Mouse (Mus musculus) activated CD4-positive, CD25-positive, alpha-beta regulatory T cell, adult 4 months (primary cell): ENCODE results near the gene C1ql1. TPM values are rescaled to one million over a fixed set of nuclear protein-coding genes. Genes with fewer than 3 reads are reported as not detected.
"Not testable (repeated sequence)": the region's sequence is repeated elsewhere in the genome, so short reads cannot be mapped to it uniquely, and the experiment has no call there.

Experiments used
- ATAC-seq: one replicate; pipeline ENCODE4 v1.8.0; 2017
- polyA plus RNA-seq, 2 experiments: library from polyadenylated mRNA; unstranded; fragments of 100-300 nt; shearing (Covaris generic); gene quantifications; one replicate each; pipeline ENCODE4 v1.2.1; 2017

C1ql1 gene
- not detected for polyA plus RNA-seq

- peak; percentile 56 for ATAC-seq
These were observed at the start of gene C1ql1 for GRCm38 (mm10) chr11:102946265-102946991. C1ql1 (minus strand) TSS chr11:102946688.

- no peak for ATAC-seq
These were observed 48.5 kb upstream of the C1ql1 start for GRCm38 (mm10) chr11:102994952-102995351.

GRCm38 (mm10) chr11:102993420-102994029 lies 47.0 kb upstream of the C1ql1 start:
- ATAC-seq: no peak

DNA sequence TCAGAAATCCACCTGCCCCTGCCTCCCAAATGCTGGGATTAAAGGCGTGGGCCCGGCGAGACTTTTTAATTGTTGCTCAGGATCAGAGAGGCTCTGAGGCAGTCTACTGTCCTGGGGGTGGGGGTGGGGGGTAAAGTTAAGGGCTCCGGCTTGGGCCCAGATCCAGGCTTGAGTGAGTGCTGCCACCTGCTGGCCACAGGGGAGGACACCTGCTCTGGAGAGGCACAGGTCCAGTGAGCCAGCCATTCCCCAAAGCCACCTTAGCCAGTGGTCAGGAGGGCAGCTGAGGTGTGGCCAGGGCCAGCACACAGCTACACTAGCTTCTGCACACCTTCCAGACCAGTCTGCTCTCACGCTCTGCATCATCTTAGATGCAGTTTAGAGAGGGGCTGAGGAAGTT lies 46.5 kb upstream of the C1ql1 start:
- no peak for ATAC-seq

DNA sequence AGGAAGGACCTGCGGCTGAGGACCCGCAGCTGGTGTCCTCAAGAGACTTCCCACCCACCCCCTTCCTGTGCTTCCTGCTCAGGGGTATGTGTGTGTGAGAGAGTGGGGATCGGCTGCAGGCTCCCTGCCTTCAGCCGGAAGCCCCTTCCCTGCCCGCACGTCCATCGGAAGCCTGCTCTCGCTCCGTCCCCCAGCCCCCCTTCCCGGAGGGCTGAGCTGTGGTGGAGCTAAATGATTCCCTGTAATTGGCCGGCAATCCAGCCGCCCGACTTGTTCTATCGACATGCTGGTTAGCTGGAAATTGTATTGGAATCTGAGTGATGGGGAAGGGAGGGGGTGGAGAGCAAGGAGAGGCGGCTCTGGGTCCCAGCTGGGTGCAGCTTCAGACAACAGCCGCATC lies 45.2 kb upstream of the C1ql1 start:
- no peak for ATAC-seq

- ATAC-seq: no peak
These were observed 43.7 kb upstream of the C1ql1 start for GRCm38 (mm10) chr11:102990152-102990663.

DNA sequence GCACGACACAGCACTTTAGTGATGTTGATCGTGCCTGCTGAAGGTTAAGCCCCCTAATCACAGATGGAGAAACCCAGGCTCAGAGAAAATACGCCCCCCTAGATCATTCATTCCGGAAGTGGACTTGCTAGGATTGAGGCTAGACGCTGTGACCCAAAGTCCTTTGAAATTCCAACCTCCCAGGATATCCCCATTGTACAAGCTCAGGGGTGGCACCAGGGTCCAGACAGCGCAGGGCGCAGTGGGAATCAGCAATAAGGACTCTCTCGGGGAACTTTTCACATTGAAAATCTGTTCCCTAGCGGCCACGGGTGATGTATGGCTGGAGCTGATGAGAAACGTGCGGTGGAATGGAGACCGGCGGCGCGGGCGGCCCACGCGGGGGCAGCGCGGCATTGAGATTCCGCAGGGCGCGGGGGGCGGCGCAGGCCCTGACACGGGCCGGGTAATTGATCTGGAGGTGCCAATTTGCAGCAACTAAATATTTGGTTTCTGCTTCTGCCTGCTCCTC lies 43.2 kb upstream of the C1ql1 start:
- ATAC-seq: no peak

GRCm38 (mm10) chr11:102985160-102985559 lies 38.7 kb upstream of the C1ql1 start:
- no peak for ATAC-seq

- ATAC-seq: no peak
These were observed 38.1 kb upstream of the C1ql1 start for GRCm38 (mm10) chr11:102984615-102985014.

- ATAC-seq: no peak
These were observed 37.6 kb upstream of the C1ql1 start for GRCm38 (mm10) chr11:102984086-102984485.

DNA sequence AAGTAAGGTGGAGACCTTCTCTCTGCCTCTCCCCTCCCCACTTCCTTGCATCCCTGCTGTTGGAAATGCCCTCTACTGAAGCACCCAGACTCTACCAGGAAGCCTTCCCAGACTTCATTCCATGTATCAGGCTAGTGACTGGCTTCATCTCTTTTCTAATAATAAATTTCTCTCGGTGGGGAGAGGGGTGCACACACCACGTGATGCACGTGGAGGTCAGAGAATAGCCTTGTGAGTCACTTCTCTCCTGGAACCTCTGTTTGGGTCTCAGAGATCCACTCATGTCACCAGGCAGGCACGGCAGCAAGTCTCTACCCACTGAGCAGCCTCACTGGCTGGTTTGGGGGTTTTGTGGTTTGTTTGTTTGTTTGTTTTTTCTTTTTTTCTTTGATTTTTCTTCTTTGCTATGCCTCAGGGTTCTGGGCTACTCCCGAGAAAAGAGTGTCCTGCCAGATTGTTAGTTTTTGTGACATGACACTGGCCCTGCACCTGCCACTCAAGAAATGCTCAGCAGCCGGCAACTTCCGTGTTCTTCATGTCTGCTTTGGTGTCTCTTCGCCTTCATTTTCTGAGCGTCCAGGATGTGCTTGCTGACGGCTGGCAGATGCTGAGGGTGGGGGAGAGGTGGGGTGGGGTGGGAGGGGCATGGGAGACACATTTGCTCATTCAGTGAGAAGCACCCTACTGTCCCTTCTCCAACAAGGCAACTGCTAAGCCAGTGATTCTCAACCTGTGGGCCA lies 34.8 kb upstream of the C1ql1 start:
- ATAC-seq: no peak

GRCm38 (mm10) chr11:102978052-102978666 lies 31.7 kb upstream of the C1ql1 start:
- no peak for ATAC-seq

DNA sequence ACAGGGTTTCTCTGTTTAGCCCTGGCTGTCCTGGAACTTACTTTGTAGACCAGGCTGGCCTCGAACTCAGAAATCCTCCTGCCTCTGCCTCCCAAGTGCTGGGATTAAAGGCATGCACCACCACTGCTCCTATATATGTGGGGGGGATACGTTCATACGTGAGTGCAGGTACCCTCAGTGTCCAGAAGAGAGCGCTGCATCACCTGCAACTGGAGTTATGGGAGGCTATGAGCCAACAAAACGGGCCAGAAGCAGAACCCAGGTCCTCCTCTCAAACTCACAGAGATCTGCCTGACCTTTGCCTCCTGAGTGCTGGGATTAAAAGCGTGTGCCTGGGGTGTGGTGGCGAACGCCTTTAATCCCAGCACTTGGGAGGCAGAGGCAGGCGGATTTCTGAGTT lies 29.5 kb upstream of the C1ql1 start:
- ATAC-seq: not testable (repeated sequence)

GRCm38 (mm10) chr11:102972326-102972725 lies 25.8 kb upstream of the C1ql1 start:
- ATAC-seq: no peak

DNA sequence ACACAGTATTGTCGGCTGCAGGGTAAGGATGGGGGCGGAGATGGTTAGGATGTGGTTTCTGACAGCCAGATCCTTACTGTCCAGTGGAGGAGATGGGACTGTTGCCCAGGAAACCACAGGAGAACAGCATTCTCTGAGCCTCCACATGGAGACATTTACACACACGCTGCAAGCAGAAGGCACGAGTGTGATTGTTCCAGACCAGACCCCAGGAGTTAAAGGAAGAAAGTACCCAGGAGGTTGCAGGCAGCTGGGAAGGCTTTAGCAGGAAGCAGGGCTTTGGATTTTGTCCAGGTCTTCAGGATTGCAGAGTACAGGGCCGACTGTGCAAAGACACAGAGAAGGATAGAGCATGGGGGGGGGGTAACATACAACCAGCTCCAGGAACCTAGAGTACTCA lies 25.1 kb upstream of the C1ql1 start:
- no peak for ATAC-seq

DNA sequence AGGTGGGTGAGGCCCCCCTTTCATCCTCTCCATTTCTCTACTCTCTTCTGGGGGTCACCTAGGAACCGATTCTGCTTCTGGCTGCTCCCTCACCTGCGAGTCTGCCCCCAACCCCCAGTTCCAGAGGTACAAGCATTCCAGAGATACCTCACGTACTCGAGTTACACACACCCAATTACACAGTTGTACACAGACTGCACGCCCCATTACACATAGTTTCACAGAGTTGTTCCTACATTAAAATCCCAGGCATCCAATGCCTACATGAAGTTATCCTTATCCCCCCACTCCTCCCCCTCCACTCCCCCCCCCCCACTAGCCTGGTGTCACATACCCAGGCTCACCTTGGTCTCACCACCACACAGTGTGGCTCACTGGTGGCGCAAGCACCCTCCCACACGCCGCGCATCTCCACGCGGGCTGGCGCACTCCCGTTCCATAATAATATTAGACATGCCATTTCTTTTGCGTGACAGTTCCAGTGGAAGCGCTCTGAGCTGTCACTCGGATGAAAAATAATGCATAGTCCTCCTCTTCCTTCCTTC lies 18.1 kb upstream of the C1ql1 start:
- no peak for ATAC-seq

DNA sequence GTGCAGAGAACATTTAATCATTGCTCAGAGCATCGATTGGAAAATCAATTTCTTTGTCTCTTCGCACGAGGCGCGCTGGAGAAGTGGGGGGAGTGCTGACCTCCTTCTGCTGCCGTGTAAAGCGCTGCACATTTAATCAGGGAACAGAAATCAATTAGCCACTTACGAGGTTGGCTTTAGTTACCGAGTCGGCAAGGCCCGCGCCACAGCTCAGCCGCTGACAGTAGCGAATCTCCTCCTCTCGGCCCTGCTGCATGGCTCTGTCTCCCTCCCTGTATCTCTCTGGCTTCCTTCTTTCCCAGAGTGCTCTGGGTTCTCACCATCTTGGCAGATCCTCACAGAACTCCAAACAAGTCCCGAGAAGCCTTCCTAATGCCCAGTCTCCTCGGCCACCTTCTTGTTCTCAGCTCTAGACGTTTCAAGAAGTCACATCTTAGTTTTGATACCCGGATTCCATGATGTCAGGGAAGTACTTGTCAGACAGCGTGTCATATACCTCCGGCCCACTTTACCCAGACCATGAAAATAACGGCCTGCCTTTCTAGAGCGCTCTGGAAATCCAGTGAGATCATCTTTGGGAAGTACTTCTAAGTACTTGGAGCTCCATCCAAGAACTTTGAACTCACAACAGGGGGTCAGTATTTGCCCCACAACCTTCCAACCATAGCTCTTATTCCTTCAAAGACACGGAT lies 17.5 kb upstream of the C1ql1 start:
- no peak for ATAC-seq

GRCm38 (mm10) chr11:102963246-102963854 lies 16.9 kb upstream of the C1ql1 start:
- no peak for ATAC-seq

GRCm38 (mm10) chr11:102962861-102963245 lies 16.4 kb upstream of the C1ql1 start:
- ATAC-seq: no peak

DNA sequence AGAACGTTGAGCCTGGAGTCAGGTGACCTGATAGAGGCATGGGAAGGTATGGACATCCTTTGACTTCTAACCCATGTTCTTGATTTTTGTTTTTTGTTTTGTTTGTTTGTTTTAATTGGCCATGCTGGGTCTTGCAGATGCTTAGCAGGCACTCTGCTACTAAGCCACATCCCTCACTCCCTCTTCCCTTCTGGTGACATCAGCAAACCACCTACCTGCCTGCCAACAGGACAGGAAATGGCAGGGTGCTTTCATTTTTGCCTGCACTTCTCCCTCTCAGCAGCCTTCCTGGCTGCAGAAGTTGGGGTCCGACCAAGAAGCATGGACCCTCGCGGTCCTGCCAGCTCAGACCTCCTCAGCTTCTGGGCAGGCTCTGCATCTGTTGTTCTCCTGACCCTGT lies 14.6 kb upstream of the C1ql1 start:
- ATAC-seq: peak; percentile 46

DNA sequence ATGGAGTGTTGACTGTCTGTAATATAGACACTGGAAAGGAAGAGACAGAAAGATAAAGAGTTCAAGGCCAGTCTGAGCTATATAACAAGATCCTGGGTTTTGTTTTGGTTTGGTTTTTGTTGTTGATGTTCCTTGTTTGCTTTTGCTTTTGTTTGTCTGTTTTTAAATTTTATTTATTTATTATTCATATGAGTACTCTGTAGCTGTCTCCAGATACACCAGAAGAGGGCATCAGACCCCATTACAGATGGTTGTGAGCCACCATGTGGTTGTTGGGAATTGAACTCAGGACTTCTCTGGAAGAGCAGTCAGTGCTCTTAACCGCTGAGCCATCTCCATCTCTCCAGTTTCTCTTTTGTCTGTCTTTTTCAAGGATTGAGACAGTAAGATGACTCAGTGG lies 12.4 kb upstream of the C1ql1 start:
- no peak for ATAC-seq

GRCm38 (mm10) chr11:102958431-102958830 lies 11.9 kb upstream of the C1ql1 start:
- no peak for ATAC-seq
